Mouse (Mus musculus) olfactory bulb, adult 2 months (tissue): Measurements from ENCODE around the gene Kdm7a.

ENCODE experiments used
- CTCF ChIP-seq: fragments of 200-500 bp; IDR thresholded peaks from 2 replicates; pipeline ENCODE4 v1.5.1; 2012; ENCODE audit warnings: low read depth, mild to moderate bottlenecking, low read length, moderate library complexity; ENCODE audit not compliant: insufficient read depth
- POLR2A ChIP-seq: fragments of 200-500 bp; IDR thresholded peaks from 2 replicates; pipeline ENCODE4 v1.6.1; 2012; ENCODE audit warnings: mild to moderate bottlenecking, low read depth, low read length, moderate library complexity; ENCODE audit not compliant: insufficient read depth

- TF ChIP-seq POLR2A (no peak), CTCF (no peak)
Measured at GRCm38 (mm10) chr6:39112701-39113100, 93.9 kb downstream of the Kdm7a start.
